Mouse (Mus musculus) small intestine, adult 2 months (tissue): ENCODE results near the gene Gng7.

Experiments
- CTCF ChIP-seq: fragments of 200-500 bp; IDR thresholded peaks from 2 replicates; pipeline ENCODE4 v1.5.1; 2012; ENCODE audit warnings: low read depth, mild to moderate bottlenecking, control low read depth, inconsistent platforms, low read length, moderate library complexity, mixed read lengths; ENCODE audit not compliant: insufficient replicate concordance, insufficient read length; ENCODE audit errors: extremely low read depth
- POLR2A ChIP-seq: fragments of 200-500 bp; IDR thresholded peaks from 2 replicates; pipeline ENCODE4 v1.6.1; 2012; ENCODE audit warnings: low read depth, mild to moderate bottlenecking, control low read depth, inconsistent platforms, low read length, moderate library complexity

DNA sequence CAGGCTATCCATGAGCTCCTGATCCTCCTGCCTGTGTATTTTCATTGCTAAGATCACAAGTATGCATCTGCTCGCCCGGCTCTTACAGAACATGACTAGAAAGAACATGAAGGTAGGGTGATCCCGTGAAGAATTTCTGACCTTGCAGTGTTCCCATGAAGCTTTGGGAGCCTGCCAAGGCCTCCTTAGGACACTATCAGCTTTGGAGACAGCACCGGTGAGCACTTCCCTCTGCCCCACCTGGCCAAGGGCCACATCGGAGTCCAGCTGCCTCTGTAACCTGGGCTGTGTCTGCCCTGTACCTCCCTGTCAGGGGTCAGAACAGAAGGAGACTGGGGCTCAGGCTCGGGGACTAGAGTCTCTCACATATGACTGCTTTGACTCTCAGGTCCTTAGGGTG is 28.0 kb downstream of the Gng7 start:
- no peak for TF ChIP-seq CTCF
- no peak for TF ChIP-seq POLR2A
